Mouse (Mus musculus): ENCODE measurements around the gene Arhgap42.

Arhgap42 gene

GRCm38 (mm10) chr9:9143102-9143501, 95.8 kb downstream of the Arhgap42 start:
- no peak for ATAC-seq (ENCODE audit: low TSS enrichment)

- peak; percentile 21; the same call in 1 of the 2 replicates for ATAC-seq (ENCODE audit: low TSS enrichment)
Measured at GRCm38 (mm10) chr9:9142561-9142960, 96.3 kb downstream of the Arhgap42 start.

- peak; percentile 51; the same call in 1 of the 2 replicates for ATAC-seq (ENCODE audit: low TSS enrichment)
Measured at GRCm38 (mm10) chr9:9142144-9142543, 96.8 kb downstream of the Arhgap42 start.

GRCm38 (mm10) chr9:9128996-9129694, 109.8 kb downstream of the Arhgap42 start:
- ATAC-seq (ENCODE audit: low TSS enrichment): no peak

GRCm38 (mm10) chr9:9127041-9127755, 111.7 kb downstream of the Arhgap42 start:
- no peak for ATAC-seq (ENCODE audit: low TSS enrichment)

- no peak for ATAC-seq (ENCODE audit: low TSS enrichment)
Measured at GRCm38 (mm10) chr9:9124156-9124555, 114.7 kb downstream of the Arhgap42 start.

- ATAC-seq (ENCODE audit: low TSS enrichment): no peak
Measured at GRCm38 (mm10) chr9:9114266-9114665, 124.6 kb downstream of the Arhgap42 start.

GRCm38 (mm10) chr9:9113847-9114246, 125.1 kb downstream of the Arhgap42 start:
- no peak for ATAC-seq (ENCODE audit: low TSS enrichment)

- ATAC-seq (ENCODE audit: low TSS enrichment): no peak
Measured at GRCm38 (mm10) chr9:9112921-9113320, 126.0 kb downstream of the Arhgap42 start.

GRCm38 (mm10) chr9:9107697-9108096, 131.2 kb downstream of the Arhgap42 start:
- no peak for ATAC-seq (ENCODE audit: low TSS enrichment)

GRCm38 (mm10) chr9:9104761-9105160, 134.1 kb downstream of the Arhgap42 start:
- ATAC-seq (ENCODE audit: low TSS enrichment): peak; percentile 36

- ATAC-seq (ENCODE audit: low TSS enrichment): peak; percentile 86
Measured at GRCm38 (mm10) chr9:9102158-9102514, 136.8 kb downstream of the Arhgap42 start.

- peak; percentile 88 for ATAC-seq (ENCODE audit: low TSS enrichment)
Measured at GRCm38 (mm10) chr9:9101482-9102157, 137.3 kb downstream of the Arhgap42 start.

GRCm38 (mm10) chr9:9101055-9101454, 137.8 kb downstream of the Arhgap42 start:
- ATAC-seq (ENCODE audit: low TSS enrichment): no peak

- ATAC-seq (ENCODE audit: low TSS enrichment): no peak
Measured at GRCm38 (mm10) chr9:9097835-9098234, 141.1 kb downstream of the Arhgap42 start.

- ATAC-seq (ENCODE audit: low TSS enrichment): no peak
Measured at GRCm38 (mm10) chr9:9096761-9097160, 142.1 kb downstream of the Arhgap42 start.

GRCm38 (mm10) chr9:9093096-9093495, 145.8 kb downstream of the Arhgap42 start:
- peak; percentile 67; the same call in 1 of the 2 replicates for ATAC-seq (ENCODE audit: low TSS enrichment)

- peak; percentile 65 for ATAC-seq (ENCODE audit: low TSS enrichment)
Measured at GRCm38 (mm10) chr9:9083441-9083840, 155.5 kb downstream of the Arhgap42 start.

- ATAC-seq (ENCODE audit: low TSS enrichment): peak; percentile 75
Measured at GRCm38 (mm10) chr9:9052920-9053319, 186.0 kb downstream of the Arhgap42 start.

- peak; percentile 72 for ATAC-seq (ENCODE audit: low TSS enrichment)
Measured at GRCm38 (mm10) chr9:9051184-9051583, 187.7 kb downstream of the Arhgap42 start.

GRCm38 (mm10) chr9:9049202-9049601, 189.7 kb downstream of the Arhgap42 start:
- ATAC-seq (ENCODE audit: low TSS enrichment): no peak

GRCm38 (mm10) chr9:9041009-9041408, 197.9 kb downstream of the Arhgap42 start:
- peak; percentile 90 for ATAC-seq (ENCODE audit: low TSS enrichment)

Data from frontal cortex, adult (tissue).